Mouse (Mus musculus) kidney, adult 8-10 months (tissue): ENCODE measurements around the gene Etl4.
"Not testable (repeated sequence)": the region's sequence is repeated elsewhere in the genome, so short reads cannot be mapped to it uniquely, and the experiment has no call there.

Experiments
- DNase-seq, 2 experiments: peaks; one replicate each; pipeline ENCODE4 v3.0.0; 2022

Gene Etl4

DNA sequence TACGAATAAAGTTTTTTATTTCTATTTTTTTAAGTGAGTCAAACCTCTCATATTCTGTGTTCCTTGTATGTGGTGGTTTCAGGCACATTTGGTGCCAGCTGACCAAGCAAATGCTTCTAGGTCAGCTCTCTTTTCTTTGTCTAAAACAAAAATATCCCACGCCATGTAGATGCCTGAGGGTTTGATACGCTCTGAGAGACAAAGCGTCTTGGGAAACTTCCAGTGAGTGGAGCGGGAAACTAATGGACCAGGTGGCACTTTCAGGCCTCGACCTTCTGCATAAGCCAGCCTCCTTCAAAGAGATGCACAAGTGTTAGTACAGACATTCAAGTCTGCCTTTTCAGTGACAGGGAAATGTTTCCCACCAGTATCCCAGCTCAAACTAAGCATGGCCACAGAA lies 426.6 kb downstream of the Etl4 start:
- DNase-seq: peak in 1 of 2 experiments; percentile 7

GRCm38 (mm10) chr2:20339016-20339734 lies 429.6 kb downstream of the Etl4 start:
- no peak for DNase-seq

DNA sequence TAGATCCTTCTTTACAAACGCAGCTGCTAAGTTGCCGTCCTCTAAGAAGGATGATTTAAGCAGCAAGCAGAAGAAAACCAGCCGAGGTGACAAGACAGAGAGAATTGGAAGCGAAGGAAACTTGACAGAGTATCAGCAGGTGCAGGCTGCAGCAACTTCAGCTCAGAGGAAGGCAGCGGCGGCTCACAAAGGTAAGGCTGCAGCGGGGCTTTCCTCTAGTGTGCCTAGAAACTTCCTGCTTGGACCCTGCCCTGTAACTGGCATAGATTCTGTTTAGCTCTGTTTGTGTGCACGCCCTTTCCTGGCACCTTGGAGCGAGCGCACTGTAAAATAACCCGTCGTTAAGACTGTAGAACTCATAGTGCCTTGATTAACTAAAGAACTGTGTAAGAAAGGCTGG lies 430.3 kb downstream of the Etl4 start:
- DNase-seq: peak; percentile 18 to 33

DNA sequence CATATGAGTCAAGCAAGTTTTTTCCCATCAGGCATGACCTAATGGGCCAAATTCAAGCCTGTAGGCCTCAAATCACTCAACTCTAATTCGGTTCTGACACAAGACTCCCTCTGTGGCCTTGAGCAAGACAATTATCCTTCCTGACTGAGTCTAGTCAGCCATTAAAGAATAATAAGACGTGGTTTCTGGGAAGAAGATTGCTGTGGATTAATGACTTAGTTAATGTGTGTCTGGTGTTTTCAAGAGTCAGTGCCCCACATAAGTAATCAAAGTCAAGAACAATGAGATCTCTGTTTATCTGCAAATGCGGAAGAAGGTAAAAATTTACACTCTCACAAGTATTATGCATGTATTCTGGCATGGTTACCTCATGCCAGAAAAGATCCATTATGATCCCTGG lies 437.3 kb downstream of the Etl4 start:
- DNase-seq: no peak

DNA sequence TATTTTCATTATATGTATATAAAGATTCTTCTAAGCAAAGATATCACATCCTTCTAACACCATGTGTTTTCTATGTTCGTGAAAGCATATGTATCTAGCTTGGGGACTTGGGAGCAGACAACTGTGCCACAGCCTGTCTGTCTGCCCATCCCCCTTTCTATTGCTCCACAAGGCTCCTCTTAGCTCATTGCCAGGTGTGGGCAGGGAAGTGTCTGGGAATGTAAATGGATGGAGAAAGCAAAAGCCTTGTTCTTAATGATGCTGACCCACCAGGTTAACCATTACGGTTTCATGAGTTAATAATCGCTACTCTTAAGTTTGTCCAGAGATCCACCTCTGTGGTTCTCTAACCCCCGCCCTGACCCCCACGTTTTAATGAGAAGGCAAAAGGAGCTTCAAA lies 439.7 kb downstream of the Etl4 start:
- no peak for DNase-seq

DNA sequence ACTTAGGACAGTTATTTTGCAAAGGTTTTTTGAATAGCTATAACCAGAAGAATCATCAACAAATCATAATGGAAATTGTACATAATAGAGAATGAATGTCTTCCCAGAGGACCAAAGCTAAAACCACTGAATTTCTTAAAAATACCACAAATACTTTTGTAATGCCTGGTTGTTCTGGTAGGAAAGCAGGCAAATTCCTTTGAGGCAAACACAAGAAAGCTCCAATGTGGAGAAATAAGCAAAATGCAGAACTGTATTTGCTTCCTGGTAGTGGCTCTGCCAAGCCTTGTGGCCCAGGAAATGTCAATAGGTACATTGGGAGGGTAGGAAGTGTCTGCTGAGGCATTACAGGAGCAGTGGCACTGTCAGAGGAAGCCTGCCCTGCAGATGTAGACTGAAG lies 443.2 kb downstream of the Etl4 start:
- DNase-seq: no peak

GRCm38 (mm10) chr2:20377026-20377425 lies 467.4 kb downstream of the Etl4 start:
- no peak for DNase-seq

GRCm38 (mm10) chr2:20380874-20381273 lies 471.3 kb downstream of the Etl4 start:
- DNase-seq: not testable (repeated sequence)

DNA sequence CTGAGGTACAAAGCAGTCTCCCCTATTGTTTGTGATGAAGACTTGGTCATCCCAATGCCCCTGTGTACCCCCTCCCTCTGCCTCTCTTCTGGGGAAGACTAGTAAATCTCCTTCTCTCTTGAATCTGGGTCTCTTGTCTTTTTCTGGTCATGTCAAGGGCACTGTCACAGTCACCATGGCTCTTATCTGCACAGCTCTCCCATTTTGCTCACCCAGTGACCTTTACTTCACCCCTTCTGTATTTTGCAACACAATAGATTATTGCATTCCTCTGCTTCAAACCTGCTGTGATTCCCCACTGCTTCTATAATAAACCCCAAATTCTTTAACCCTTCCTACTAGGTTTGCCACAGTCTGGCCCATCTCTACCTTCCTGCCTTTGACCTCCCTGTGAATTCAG lies 484.5 kb downstream of the Etl4 start:
- DNase-seq: no peak

- DNase-seq: no peak
Observed at GRCm38 (mm10) chr2:20396978-20397377, 487.4 kb downstream of the Etl4 start.

DNA sequence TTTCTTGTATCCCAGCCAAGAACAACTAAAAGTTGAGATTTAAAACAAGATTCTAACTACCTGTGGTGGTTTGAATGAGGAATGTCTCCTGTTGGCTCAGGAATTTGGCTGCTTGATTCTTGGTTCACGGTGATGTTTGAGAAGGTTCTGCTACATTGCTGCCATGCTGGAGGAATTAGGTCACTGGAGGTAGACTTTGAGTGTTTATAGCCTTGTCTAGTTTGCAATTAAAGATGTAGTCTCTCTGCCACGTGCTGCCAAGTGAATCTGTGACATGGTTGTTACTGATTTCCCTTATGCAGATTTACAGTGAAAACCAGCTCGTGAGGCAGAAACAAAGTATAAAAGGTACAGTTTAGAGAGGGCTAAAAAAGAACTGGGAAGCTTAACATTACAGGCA lies 491.0 kb downstream of the Etl4 start:
- peak; percentile 45 to 55 for DNase-seq

DNA sequence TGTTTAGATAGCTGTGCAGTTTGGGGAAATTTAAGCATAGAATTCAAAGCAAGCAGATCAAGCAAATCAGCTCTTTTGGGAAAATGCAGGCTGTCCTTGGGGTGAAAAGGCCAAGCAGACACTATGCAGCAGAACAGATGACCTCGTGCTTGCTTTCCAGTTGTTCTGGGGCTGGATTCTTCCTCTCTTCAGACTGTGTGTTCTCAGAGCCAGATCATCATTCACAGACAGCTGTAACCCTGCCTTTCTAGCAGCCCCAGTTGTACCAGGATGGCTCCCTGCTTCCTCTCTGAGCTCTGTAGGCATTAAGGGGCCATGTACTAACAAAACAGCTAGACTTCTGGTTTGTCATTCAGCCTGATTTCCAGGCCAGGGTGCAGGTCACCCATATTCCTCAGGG lies 494.8 kb downstream of the Etl4 start:
- DNase-seq: no peak

DNA sequence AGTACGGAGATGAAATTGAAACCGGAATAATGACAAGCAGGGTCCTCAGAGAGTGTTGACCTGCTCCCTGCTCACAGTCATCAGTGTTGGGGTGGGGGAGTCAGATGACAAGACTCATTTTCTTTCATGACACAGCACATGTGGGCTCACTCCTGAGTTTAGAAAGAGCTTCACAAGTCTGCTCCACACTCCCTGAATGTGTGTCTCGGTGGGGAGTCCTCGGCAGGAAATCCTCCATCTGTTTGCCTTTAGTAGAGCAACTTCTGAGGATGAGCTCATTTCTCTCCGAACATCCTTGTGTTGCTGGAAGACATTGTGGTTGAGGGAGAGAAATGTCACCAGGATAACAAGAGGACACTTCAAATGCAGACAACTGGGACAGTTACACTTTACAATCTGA lies 497.5 kb downstream of the Etl4 start:
- no peak for DNase-seq

- no peak for DNase-seq
Observed at GRCm38 (mm10) chr2:20414856-20415255, 505.3 kb downstream of the Etl4 start.

DNA sequence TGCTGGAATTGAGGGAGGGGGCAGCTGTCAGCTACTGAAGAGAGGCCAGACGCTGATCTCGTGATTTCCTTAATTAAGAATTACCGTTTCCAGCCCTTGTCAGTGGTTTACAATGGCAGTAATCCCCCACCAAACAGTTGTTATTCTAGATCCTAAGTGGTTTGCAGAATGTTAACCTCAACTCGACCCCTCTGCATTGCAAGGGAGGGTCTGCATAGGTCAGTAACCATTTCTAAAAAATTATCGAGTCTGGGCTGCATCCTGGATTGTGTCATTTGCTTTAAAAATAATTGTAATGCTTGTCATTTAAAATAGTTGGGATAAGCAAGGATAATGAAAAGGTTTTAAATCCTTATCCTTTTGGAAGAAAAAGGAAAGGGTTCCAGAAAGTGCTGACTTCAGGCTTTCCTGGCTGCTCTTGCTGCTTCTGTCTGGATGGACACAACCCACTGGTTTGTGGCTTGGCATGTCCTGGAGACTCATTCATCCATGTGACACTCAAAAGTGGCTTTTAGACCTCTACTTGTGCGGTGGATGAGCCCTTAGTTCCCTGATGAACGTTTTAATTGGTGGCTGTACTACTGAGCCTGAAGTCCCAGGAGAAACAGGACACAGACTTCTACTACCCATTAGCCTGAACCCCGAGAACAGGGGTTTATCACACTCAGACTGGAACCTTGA lies 507.5 kb downstream of the Etl4 start:
- DNase-seq: peak in 1 of 2 experiments; percentile 11

DNA sequence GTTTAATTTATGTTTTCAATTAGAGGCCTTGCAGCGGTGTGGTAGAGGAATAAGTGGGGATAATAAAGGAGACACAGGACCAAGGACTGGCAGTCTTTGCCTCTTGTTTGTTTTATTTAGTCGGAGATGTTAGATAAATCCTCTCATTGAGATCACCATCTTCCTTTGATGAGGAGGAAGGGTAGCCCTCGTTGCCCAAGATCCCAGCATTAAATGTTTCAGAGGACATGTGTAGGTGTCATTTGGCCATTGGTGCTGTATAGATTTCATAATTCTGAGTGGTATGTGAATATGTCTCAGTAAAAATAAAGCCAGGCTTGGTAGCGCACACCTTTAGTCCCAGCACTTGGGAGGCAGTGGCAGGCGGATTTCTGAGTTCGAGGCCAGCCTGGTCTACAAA lies 508.4 kb downstream of the Etl4 start:
- DNase-seq: no peak

DNA sequence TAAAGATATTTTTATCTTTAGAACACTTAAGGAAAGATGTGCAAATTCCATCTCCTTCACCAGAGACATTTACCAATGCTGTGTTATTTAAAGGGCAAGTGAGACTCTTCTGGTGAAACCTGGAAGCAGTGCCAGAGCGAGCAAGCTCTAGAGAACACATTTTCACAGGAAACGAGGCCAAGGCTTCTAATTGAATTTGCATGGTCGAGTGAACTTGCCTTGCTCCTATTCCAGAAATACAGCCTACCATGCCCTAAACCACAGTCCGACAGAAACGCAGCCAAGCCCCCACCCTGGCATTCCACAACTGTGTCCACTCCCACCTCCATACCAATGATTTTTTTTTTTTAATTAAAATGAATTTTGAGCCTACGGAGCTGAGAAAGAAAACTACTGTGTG lies 510.4 kb downstream of the Etl4 start:
- DNase-seq: peak; percentile 29 to 37

- no peak for DNase-seq
Observed at GRCm38 (mm10) chr2:20422275-20422674, 512.7 kb downstream of the Etl4 start.

GRCm38 (mm10) chr2:20433656-20434055 lies 524.1 kb downstream of the Etl4 start:
- DNase-seq: no peak

GRCm38 (mm10) chr2:20435530-20435929 lies 526.0 kb downstream of the Etl4 start:
- no peak for DNase-seq

GRCm38 (mm10) chr2:20442731-20443130 lies 533.2 kb downstream of the Etl4 start:
- DNase-seq: no peak

- no peak for DNase-seq
Observed at GRCm38 (mm10) chr2:20443671-20444440, 534.3 kb downstream of the Etl4 start.
